Mouse (Mus musculus) liver, embryonic 15.5 days (tissue): ENCODE results near the gene Nudt2. TPM values are rescaled to one million over a fixed set of nuclear protein-coding genes. Genes with fewer than 3 reads are reported as not detected.
A peak's percentile ranks its signal among the peaks of the same experiment; 100 is the strongest.

Experiments used
- ATAC-seq: fragments of 200-750 bp; cut with Nextera tagmentation; 2 replicates; pipeline ENCODE4 v1.8.0; 2017; ENCODE audit warnings: moderate number of reproducible peaks, mild to moderate bottlenecking, moderate library complexity; ENCODE audit not compliant: insufficient read depth
- H3K27ac ChIP-seq: fragments of 300-500 bp; sonication (generic); replicated peaks from 2 replicates; pipeline ENCODE4 v1.5.1; 2015; ENCODE audit warnings: mild to moderate bottlenecking, inconsistent platforms
- H3K27me3 ChIP-seq: fragments of 300-500 bp; sonication (generic); 2 replicates; pipeline ENCODE4 v1.6.1; 2015; ENCODE audit warnings: mild to moderate bottlenecking, inconsistent platforms
- H3K36me3 ChIP-seq: fragments of 300-500 bp; sonication (generic); replicated peaks from 2 replicates; pipeline ENCODE4 v1.6.1; 2015; ENCODE audit warnings: moderate library complexity, mild to moderate bottlenecking, inconsistent platforms
- H3K4me1 ChIP-seq: fragments of 300-500 bp; sonication (generic); replicated peaks from 2 replicates; pipeline ENCODE4 v1.6.1; 2015; ENCODE audit warnings: inconsistent platforms
- H3K4me2 ChIP-seq: fragments of 300-500 bp; sonication (generic); 2 replicates; pipeline ENCODE4 v1.6.1; 2015; ENCODE audit warnings: moderate library complexity, mild to moderate bottlenecking, inconsistent platforms
- H3K4me3 ChIP-seq: fragments of 300-500 bp; sonication (generic); replicated peaks from 2 replicates; pipeline ENCODE4 v1.5.1; 2015; ENCODE audit warnings: mild to moderate bottlenecking, inconsistent platforms
- H3K9ac ChIP-seq: fragments of 300-500 bp; sonication (generic); 2 replicates; pipeline ENCODE4 v1.6.1; 2015; ENCODE audit warnings: moderate library complexity, mild to moderate bottlenecking, inconsistent platforms
- H3K9me3 ChIP-seq: fragments of 300-500 bp; sonication (generic); replicated peaks from 2 replicates; pipeline ENCODE4 v1.6.1; 2016; ENCODE audit warnings: inconsistent platforms
- WGBS: fragments of 180-500 bp; shearing (Covaris S2); methylation state at CpG from one replicate; pipeline ENCODE4 v1.1.7; 2015; ENCODE audit warnings: mixed read lengths; ENCODE audit not compliant: insufficient replicate concordance; 5-methylcytosine and 5-hydroxymethylcytosine counted together
- polyA plus RNA-seq: library from polyadenylated mRNA; unstranded; fragments of >200 nt; fragmentation: Nextera tagmentation; extraction: Ambion mirVana; gene quantifications from 2 replicates; pipeline ENCODE4 v1.2.1, GENCODE M21; 2015

Gene Nudt2
- polyA plus RNA-seq, 1 experiment from 2014 or later = 22.3 TPM

DNA sequence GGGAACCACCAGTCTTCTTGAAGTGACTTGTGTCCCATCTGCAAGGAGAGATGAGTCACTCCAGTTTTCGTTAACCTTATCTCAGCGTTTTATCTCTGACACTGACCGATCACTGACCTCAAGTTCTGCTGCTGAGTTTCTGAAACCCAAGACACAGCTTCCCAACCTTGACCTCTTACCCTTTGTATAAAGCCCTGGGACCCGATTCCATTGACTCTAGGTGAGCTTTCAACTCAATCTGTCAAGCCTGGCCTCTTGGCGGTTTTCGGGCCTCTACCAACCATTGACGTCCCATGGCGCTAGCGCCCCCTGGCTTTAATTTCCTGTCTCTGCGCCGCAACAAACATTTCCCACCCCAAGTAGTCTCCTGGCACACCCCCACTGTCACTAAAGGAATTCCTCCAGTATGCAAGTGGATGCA is 40.2 kb downstream of the Nudt2 start:
- Histone ChIP-seq H3K4me3 (no peak overlapping the region), H3K4me2 (no peak overlapping the region), H3K9me3 (no peaks in the 10 kb centered on the region), H3K9ac (no peak overlapping the region), H3K36me3 (no peaks in the 10 kb centered on the region), H3K4me1 (peaks cover 32% of the 10 kb centered on the region), H3K27me3 (peaks cover 69% of the 10 kb centered on the region), H3K27ac (no peak overlapping the region)
- WGBS = 47% methylated on average over 11 of the region's 11 CpGs
- no peak for ATAC-seq

DNA sequence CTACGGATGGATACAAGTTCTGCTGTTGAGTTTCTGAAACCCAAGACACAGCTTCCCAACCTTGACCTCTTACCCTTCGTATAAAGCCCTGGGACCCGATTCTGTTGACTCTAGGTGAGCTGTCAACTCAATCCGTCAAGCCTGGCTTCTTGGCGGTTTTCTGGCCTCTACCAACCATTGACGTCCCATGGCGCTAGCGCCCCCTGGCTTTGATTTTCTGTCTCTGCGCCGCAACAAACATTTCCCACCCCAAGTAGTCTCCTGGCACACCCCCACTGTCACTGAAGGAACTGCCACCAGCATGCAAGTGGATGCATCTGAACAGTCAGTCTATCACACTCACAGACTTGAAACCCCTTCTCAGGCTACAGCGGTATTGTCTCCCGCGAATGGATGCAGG is 41.2 kb downstream of the Nudt2 start:
- Histone ChIP-seq H3K4me3 (no peak overlapping the region), H3K27me3 (peaks cover 59% of the 10 kb centered on the region), H3K9ac (no peak overlapping the region), H3K36me3 (no peaks in the 10 kb centered on the region), H3K9me3 (no peaks in the 10 kb centered on the region), H3K4me1 (peaks cover 32% of the 10 kb centered on the region), H3K4me2 (peak overlapping the region; percentile 78), H3K27ac (no peak overlapping the region)
- ATAC-seq = no peak
- 12% methylated on average over 13 of the region's 13 CpGs for WGBS

DNA sequence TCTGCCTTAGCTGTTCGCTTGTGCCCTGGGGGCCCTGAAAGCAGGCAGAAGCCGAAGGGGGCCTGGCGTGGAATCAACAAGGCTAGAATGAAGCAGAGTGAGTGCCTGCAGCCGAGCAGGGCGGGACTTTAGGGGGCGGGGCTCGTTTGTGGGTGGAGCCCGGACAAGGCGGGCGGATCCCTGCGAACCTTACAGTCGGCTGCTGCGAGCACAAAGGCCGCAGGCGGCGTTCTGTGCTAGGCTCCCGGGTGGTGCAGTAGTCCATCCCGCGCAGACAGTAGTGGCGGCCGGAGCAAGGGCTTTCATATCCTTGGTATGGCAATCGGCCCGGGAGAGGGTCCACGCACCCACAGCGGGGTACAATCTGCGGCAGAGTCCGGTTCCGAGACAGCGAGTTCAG is 42.0 kb downstream of the Nudt2 start:
- Histone ChIP-seq H3K27ac (no peak overlapping the region), H3K4me1 (peaks cover 32% of the 10 kb centered on the region), H3K9ac (0 out of 2 replicates have a peak overlapping the region, but pooled peaks have one; percentile 20), H3K27me3 (peaks cover 55% of the 10 kb centered on the region), H3K36me3 (no peaks in the 10 kb centered on the region), H3K4me2 (peak overlapping the region; percentile 78), H3K4me3 (peak overlapping the region; percentile 51), H3K9me3 (no peaks in the 10 kb centered on the region)
- WGBS = under 1% methylated on average over 29 of the region's 29 CpGs
- no peak for ATAC-seq

DNA sequence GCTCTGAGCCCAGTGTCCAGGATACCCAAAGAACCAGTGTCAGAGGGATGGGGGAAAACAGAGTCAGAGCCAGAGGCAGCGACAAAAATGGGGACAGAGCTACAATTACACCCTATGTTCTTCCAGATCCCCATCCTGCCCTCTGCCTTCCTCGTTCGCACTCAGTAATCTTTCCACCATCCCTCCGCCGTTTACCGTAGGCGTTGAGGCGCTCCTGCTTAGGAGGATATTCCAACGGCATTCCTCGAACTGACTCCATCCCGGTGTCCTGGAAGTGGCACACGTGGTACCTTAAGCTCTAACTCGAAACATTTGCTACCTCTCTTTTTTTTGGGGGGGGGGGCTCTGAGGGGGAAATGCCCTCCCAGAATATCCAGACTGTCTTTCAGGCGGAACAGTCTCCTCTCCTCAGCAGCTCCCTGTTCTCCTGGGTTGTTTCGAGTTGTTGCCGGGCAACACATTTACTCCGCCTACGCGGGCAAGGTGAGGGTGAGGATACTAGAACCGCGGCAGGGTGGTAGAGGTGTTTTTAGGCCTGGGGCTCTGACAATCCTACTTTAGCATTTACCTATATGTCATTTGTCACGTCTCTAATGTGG is 42.5 kb downstream of the Nudt2 start:
- no peak overlapping the region for H3K27ac ChIP-seq
- peaks cover 27% of the 10 kb centered on the region for H3K4me1 ChIP-seq
- peaks cover 55% of the 10 kb centered on the region for H3K27me3 ChIP-seq
- 11% methylated on average over 22 of the region's 22 CpGs for WGBS
- no peaks in the 10 kb centered on the region for H3K9me3 ChIP-seq
- no peak for ATAC-seq
- no peak overlapping the region for H3K9ac ChIP-seq
- no peaks in the 10 kb centered on the region for H3K36me3 ChIP-seq
- peak overlapping the region; percentile 51 for H3K4me3 ChIP-seq
- peak overlapping the region; percentile 78 for H3K4me2 ChIP-seq

DNA sequence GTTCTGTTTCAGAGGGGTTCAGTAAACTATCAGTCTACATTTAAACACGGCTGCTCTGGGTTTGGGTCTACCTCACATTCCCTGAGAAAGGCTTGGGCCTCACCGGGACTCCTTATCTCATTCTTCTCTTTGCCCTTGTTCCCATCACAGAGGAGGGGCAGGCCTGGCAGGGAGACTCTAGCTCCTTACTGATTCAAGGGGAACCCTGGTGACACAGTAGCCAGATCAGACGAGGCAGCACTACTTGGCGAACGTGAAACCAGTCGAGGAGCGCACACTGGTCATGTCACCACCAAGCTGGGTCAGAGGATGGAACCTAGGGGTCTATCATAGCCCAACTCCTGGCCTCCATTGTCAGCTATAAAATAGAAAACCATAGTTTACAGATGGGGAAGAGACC is 43.0 kb downstream of the Nudt2 start:
- H3K27me3 ChIP-seq = peaks cover 52% of the 10 kb centered on the region
- H3K4me1 ChIP-seq = peaks cover 21% of the 10 kb centered on the region
- no peaks in the 10 kb centered on the region for H3K36me3 ChIP-seq
- no peak overlapping the region for H3K4me3 ChIP-seq
- no peaks in the 10 kb centered on the region for H3K9me3 ChIP-seq
- H3K27ac ChIP-seq = no peak overlapping the region
- ATAC-seq = no peak
- no peak overlapping the region for H3K4me2 ChIP-seq
- 46% methylated on average over 7 of the region's 7 CpGs for WGBS
- H3K9ac ChIP-seq = no peak overlapping the region

DNA sequence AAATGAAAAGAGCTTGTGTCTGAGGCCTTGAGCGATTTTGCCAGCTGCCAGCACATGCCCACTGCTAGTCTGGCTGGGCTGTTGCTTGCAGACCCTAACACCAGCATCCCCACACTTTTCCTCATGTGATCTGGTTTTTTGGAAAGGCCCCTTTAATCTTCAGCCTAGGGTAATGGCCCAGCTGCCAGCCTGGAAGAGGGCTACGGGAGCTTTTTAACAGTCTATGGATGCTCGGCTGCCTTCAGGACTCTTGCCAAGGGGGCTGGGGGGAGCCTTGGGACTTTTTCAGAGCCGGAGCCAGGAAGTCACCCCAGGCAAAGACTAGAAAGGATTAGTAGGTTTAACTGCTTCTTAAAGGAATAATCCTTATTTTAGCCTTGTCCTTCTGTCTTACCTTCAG is 48.4 kb downstream of the Nudt2 start:
- no peak overlapping the region for H3K9ac ChIP-seq
- 35% methylated on average over 4 of the region's 4 CpGs for WGBS
- no peak overlapping the region for H3K27ac ChIP-seq
- H3K36me3 ChIP-seq = no peaks in the 10 kb centered on the region
- no peak for ATAC-seq
- no peak overlapping the region for H3K4me2 ChIP-seq
- H3K4me1 ChIP-seq = no peaks in the 10 kb centered on the region
- H3K4me3 ChIP-seq = no peak overlapping the region
- H3K27me3 ChIP-seq = peaks cover 40% of the 10 kb centered on the region
- no peaks in the 10 kb centered on the region for H3K9me3 ChIP-seq

DNA sequence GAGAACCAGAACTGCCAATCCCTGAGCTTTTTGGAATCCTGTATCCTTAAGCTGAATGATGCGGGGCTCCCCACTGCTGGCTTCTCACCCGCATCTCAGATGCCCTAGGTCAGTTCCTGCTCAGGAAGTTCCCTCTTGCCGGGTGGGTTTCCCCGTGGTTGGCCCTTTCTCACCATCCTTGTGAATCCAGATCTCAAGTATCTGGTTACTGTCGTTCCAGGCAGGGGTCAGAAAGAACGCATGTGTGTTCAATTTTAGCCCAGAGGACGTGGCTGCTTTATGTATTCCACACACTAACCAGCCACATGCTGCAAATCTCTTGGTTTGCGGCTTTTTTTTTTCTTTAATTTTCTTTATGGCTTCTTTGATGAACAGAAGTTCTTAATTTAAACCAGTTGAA is 48.8 kb downstream of the Nudt2 start:
- WGBS = 19% methylated on average over 8 of the region's 8 CpGs
- ATAC-seq = no peak
- Histone ChIP-seq H3K4me3 (no peak overlapping the region), H3K9me3 (no peaks in the 10 kb centered on the region), H3K27me3 (peaks cover 36% of the 10 kb centered on the region), H3K4me2 (no peak overlapping the region), H3K4me1 (no peaks in the 10 kb centered on the region), H3K9ac (no peak overlapping the region), H3K27ac (no peak overlapping the region), H3K36me3 (no peaks in the 10 kb centered on the region)

DNA sequence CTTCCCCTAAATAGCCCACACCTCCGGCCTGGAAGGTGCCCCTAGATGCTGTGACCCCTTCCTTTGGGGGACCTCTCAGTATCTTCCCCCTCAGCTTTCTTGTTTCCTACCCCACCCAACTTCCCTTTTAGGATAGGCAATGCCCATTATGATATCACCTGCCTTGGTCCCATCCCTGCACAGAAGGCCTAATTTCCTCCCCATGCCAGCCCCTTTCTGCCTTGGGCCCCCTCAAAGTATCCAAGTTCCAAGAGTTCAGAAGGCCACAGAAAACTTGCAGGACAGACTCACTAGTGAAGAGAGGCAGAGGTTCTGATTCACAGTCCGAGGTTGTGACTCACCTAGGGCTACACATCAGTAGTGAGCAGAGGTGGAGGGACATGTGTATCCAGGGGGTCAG is 52.3 kb downstream of the Nudt2 start, which contains the start of gene 1110017D15Rik:
TSS of gene 1110017D15Rik (minus strand) at position 101 of the 400 bp plus-strand sequence.
- Histone ChIP-seq H3K9me3 (no peaks in the 10 kb centered on the region), H3K4me3 (no peak within 1 kb of the TSS), H3K4me1 (no peaks in the 10 kb centered on the region), H3K9ac (no peak within 1 kb of the TSS), H3K36me3 (no peaks in the 10 kb centered on the region), H3K27me3 (peaks cover 25% of the 10 kb centered on the region), H3K27ac (no peak within 1 kb of the TSS), H3K4me2 (no peak within 1 kb of the TSS)
- ATAC-seq = no peak
- WGBS = 51% methylated on average over 2 of the region's 2 CpGs

DNA sequence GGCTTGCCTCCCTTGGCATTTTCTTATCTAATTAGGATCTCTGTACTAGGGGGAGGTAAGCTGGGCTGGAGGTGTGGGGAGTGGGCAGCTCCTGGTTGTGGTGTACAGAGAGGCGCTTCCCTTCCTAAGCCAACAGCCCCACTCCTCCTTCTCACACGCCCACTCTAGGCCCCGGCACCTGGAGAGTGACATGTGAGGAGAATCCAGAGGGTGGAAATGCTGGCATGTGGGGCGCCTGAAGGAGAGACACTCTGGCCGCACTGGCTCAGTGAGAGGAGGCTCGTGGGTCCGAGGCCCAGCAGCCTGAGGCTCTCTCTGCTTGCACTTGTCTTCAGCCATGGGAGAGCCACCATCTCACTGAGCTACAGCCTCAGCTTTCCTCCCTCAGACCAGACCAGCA is 53.4 kb downstream of the Nudt2 start:
- no peaks in the 10 kb centered on the region for H3K9me3 ChIP-seq
- no peak overlapping the region for H3K4me2 ChIP-seq
- no peak for ATAC-seq
- H3K27ac ChIP-seq = no peak overlapping the region
- peaks cover 17% of the 10 kb centered on the region for H3K27me3 ChIP-seq
- no peaks in the 10 kb centered on the region for H3K4me1 ChIP-seq
- no peak overlapping the region for H3K9ac ChIP-seq
- H3K4me3 ChIP-seq = no peak overlapping the region
- H3K36me3 ChIP-seq = no peaks in the 10 kb centered on the region
- 72% methylated on average over 7 of the region's 7 CpGs for WGBS

DNA sequence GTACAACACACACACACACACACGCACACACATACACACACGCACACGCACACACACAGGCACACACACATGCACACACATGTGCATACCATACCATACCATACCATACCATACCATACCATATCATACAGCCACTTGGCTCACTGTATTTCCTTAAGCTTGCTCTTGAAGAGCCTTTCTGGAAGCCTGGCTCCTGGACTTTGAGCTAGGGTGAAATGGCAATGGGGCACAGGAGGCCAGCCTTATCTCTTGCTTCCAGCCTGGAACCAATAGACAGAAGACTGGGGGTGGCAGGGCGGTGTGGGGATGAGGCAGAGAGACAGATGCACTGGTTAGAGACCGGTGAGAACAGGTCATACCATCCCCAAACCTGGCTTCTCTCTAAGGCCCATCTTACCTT is 54.2 kb downstream of the Nudt2 start:
- H3K4me3 ChIP-seq = no peak overlapping the region
- H3K9me3 ChIP-seq = no peaks in the 10 kb centered on the region
- H3K4me2 ChIP-seq = no peak overlapping the region
- no peak overlapping the region for H3K9ac ChIP-seq
- 74% methylated on average over 5 of the region's 5 CpGs for WGBS
- 0 out of 2 replicates have a peak, but pooled peaks cover 12% of the 10 kb centered on the region for H3K27me3 ChIP-seq
- no peaks in the 10 kb centered on the region for H3K36me3 ChIP-seq
- no peak for ATAC-seq
- no peaks in the 10 kb centered on the region for H3K4me1 ChIP-seq
- no peak overlapping the region for H3K27ac ChIP-seq

DNA sequence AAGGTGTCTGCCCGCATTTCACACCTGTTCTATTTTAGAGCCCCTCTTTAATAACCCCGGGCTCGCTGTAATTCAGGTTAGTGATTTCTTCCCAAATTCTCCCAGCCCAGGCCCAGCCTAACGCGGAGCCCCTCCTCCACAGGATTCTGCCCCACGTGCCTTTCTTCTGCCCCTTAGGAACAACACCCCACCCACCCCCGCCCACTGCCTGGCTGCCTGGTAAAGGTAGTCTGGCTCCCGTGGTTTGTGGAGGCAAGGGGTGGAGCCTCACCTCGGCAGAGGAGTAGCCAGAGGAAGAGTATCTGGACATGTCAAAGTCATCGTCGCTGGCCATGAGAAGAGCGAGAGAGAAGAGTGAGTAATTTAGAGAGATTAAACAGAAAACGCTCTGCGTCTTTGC is 55.7 kb downstream of the Nudt2 start:
- Histone ChIP-seq H3K9me3 (no peaks in the 10 kb centered on the region), H3K9ac (no peak overlapping the region), H3K4me3 (no peak overlapping the region), H3K36me3 (no peaks in the 10 kb centered on the region), H3K4me2 (no peak overlapping the region), H3K27me3 (0 out of 2 replicates have a peak, but pooled peaks cover 5% of the 10 kb centered on the region), H3K4me1 (no peaks in the 10 kb centered on the region), H3K27ac (no peak overlapping the region)
- no peak for ATAC-seq
- WGBS = 43% methylated on average over 14 of the region's 14 CpGs

DNA sequence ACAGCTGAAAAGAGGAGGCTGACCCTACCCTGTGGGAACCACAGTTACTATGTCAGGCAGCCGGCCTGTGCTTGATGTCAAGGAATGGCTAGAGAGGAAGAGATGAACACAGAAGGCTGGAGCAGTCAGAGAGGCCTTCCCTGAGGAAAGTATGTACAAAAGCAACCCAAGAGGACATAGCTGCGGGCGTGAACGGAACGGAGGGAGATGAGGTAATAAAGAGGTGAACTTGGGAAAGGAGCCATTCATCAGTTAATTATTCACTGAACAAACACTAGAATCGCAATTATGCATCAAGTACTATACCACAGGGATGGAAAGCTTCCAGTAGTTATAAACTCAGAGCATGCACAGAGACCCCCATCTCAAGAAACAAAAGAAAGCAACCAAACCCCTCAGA is 57.2 kb downstream of the Nudt2 start:
- WGBS = 73% methylated on average over 6 of the region's 6 CpGs
- ATAC-seq = no peak
- H3K27ac ChIP-seq = no peak overlapping the region

More for the DNA sequence above, 57.2 kb downstream of the Nudt2 start:
- Histone ChIP-seq H3K4me3 (no peak overlapping the region), H3K27me3 (peaks cover 7% of the 10 kb centered on the region; the same call in 1 of the 2 replicates), H3K9ac (no peak overlapping the region), H3K36me3 (no peaks in the 10 kb centered on the region), H3K9me3 (no peaks in the 10 kb centered on the region), H3K4me2 (no peak overlapping the region), H3K4me1 (no peaks in the 10 kb centered on the region)
